Mouse (Mus musculus) kidney, postnatal 25 days (tissue): ENCODE results near the gene Ank3.
A peak's percentile ranks its signal among the peaks of the same experiment; 100 is the strongest.

Source experiments
- DNase-seq, 2 experiments: peaks; one replicate each; pipeline ENCODE4 v3.0.0; 2021; ENCODE audit warnings: mixed read lengths in 2 of 2

Gene Ank3

GRCm38 (mm10) chr10:69575451-69575850, 176.9 kb downstream of the Ank3 start:
- DNase-seq = no peak

DNA sequence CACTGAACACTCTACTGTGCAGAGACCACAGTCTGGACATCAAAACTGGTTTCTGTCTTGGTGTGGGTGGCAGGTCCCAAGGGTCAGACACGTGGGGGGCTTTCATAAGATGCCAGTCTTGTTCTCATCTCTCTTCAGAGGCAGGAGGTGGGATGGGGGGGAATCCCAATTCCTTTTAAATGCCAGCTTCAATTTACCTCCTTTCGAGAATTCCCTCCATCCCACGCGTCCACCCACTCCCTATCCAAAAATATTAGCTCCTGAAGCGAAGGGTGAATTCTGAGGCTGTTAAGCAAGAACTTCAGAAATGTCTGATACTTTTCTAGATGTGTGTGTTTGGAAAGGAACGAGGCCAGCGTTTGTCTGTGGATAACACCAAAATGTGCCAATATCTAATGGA, 177.7 kb downstream of the Ank3 start:
- no peak for DNase-seq

GRCm38 (mm10) chr10:69577061-69577728, 178.6 kb downstream of the Ank3 start:
- DNase-seq = no peak

- no peak for DNase-seq
These were observed 179.1 kb downstream of the Ank3 start for GRCm38 (mm10) chr10:69577729-69578061.

DNA sequence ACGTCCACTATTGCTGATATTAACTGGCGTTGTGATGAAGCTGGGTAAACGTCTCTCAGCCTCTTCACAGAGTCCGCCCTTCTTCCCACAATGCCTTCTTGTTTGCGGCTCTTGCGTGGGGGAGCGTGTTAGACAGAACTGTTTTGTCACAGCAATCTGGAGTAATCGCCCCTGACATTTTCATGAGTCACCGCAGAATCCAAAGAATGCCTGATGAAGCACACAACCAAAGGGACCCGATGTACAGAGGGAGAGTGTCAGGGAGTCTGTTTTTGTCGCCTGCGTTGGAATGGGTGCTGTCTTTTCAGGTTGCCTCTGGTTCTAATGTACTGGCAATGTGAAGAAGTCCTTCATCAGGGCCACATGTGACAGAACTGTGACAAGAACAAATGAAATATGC, 181.0 kb downstream of the Ank3 start:
- DNase-seq = no peak

GRCm38 (mm10) chr10:69581525-69581924, 183.0 kb downstream of the Ank3 start:
- DNase-seq = no peak

DNA sequence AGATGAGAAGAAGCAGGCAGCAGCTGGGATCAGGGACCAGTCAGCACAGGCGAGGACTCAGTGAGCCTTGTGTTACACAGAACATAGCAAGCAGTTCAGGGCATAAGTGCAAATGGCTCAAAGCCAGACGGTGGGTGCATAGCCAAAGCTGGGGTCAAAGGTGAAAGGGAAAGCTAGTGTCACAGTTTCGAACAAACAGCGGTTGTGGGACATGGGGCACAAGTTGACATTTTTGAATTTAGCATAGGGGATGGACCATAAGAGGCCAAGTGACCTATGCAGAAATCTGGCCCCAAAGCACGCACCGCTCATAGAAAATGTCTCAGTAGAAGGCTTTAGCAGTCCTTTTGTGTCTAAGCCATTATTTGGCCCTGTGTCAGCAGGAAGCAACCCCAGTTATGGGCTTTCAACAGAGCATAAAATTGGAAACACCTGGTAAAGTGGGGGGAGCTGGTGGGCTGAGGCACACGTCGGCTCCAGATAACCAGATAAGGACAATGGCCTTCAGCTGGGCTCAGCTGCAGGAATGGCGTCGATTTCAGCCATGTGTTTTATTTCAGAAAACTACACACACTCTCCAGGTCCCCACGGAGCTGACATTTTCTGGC, 185.4 kb downstream of the Ank3 start:
- peak; percentile 71 to 76 for DNase-seq

DNA sequence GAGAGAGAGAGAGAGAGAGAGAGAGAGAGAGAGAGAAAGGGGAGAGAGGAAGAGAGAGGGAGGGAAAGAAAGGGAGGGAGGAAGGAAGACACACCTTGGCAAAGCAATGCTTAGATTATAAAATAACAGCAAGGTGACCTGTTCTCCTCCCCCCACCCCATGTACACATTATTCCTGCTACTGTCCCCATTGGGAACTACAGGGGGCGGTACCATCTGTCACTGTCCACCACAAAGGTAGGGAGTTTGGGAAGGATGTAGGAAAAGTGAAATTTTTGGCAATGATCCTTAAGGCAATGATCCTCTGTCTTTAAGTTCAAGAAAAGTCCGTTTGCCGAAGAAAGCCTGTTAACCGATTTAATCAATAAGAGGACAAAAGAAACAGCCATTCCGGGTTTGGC, 186.0 kb downstream of the Ank3 start:
- no peak for DNase-seq

DNA sequence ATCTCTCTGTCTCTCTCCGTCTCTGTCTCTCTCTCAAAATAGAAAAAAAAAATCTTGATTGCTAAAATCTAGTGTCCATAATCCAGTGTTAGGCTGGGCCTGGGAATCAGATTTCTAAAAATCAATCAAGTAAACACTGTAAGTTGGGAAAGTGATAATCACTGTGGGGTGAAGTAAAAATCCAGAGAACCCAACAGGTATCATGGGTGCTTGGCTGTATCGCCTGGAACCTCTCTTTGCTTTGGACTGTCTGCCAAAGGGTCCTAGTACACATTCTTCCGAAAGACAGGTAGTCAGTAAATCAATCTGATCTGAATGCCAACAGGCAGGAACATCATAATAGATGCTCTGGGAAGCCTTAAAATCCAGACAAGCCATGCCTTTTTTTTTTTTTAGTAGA, 186.7 kb downstream of the Ank3 start:
- no peak for DNase-seq

GRCm38 (mm10) chr10:69594186-69595131, 195.9 kb downstream of the Ank3 start:
- peak; percentile 71 to 73 for DNase-seq

DNA sequence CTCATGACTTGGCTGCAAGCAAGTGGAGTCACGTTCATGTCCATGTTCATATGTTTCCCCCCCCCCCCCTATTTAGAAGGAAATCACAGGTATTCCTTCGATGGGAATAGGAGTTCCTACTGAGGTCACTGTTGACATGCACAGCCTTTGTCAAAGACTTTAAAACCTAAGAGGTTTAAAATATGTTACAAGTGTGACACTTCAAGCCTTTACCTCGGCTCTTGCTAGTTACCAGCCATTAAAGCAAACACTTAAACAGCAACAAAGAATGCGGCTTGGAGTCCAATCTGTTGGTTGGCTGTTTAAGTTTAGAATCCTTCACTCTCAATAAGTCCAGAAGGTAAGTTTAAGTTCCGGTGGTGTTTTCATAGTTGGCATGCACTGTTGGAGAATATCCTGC, 196.9 kb downstream of the Ank3 start:
- DNase-seq = no peak

DNA sequence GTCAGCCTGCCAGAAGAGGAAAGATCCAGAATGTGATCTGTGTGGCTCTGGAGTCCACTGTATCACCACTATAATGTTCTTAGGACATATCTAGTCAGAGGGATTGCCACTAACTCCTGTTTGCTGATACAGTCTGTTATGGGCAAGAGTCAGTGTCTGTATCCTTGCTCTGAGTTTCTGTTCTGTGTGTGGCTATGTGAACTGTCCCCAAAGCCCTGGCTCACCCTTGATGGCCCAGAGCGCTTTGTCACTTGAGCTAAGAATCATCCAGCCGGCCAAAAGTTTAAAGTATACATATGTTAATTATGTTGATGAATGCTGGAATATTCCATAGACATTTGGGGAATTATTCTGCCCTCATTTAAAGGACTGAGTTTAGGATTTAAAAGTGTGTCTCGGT, 202.9 kb downstream of the Ank3 start:
- DNase-seq = peak in 1 of 2 experiments; percentile 4

GRCm38 (mm10) chr10:69602711-69603110, 204.1 kb downstream of the Ank3 start:
- peak in 1 of 2 experiments; percentile 6 for DNase-seq

GRCm38 (mm10) chr10:69604609-69605008, 206.0 kb downstream of the Ank3 start:
- peak in 1 of 2 experiments; percentile 2 for DNase-seq

DNA sequence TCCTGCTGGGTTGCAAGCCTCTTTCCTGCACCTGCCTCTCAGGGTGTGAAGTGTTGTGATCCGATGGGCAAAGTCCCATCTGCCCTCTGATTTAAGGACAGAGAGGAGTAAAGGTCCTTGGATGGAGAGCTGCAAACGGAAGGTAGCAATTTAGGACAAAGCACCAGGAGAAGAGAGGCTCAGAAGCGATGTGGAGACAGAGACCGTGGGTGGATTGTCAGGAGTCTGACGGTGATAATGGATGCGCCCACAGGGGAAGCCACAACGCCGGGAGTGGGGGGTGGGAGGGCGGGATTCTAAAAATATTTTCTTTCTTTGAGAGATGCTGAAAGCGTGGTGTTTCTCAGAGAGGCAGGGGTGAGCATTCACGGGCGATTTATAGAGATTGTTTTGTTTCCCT, 206.6 kb downstream of the Ank3 start:
- DNase-seq = peak in 1 of 2 experiments; percentile 15

- peak; percentile 15 to 17 for DNase-seq
These were observed 209.1 kb downstream of the Ank3 start for GRCm38 (mm10) chr10:69607611-69608119.

DNA sequence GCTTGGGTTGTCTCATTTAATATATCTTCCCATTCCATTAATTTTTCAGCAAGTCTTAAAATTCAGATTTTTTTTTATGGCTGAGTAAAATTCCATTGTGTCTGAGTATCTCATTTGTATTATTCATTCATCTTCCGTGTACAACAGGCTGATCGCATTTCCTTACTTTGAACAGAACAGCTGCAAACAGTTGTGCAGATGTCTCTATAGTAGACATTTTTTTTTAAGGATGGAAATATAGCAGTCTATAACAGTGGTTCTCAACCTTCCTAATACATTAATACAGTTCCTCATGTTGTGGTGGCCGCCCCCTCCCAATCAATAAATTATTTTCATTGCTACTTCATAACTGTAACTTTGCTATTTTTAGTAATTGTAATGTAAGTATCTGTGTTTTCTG, 212.7 kb downstream of the Ank3 start:
- no peak for DNase-seq

DNA sequence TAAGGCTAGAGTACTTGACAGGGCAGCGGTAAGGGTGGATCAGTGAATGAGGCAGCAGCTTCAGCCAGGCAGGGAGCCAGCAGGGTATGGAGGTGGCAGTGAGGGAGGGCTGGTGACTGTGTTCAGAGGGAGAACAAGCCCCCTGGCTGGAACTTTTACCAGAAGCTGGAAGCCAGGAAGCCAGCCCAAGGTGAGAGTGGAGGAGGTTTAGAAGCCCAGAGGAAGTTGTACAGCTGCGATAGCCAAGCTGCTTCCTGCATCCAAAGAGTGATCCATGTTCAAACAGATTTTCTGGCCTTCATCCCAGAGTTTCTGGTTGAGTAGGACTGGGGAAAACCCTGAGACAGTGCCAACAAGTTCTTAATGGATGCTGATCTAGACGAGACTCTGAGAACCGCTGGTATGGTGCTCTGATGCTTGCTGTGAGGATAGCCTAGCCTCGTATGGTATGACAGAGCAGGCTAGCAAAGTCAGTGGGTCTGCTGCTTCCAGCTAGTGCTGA, 213.3 kb downstream of the Ank3 start:
- peak; percentile 60 to 71 for DNase-seq

GRCm38 (mm10) chr10:69616953-69617352, 218.4 kb downstream of the Ank3 start:
- no peak for DNase-seq

DNA sequence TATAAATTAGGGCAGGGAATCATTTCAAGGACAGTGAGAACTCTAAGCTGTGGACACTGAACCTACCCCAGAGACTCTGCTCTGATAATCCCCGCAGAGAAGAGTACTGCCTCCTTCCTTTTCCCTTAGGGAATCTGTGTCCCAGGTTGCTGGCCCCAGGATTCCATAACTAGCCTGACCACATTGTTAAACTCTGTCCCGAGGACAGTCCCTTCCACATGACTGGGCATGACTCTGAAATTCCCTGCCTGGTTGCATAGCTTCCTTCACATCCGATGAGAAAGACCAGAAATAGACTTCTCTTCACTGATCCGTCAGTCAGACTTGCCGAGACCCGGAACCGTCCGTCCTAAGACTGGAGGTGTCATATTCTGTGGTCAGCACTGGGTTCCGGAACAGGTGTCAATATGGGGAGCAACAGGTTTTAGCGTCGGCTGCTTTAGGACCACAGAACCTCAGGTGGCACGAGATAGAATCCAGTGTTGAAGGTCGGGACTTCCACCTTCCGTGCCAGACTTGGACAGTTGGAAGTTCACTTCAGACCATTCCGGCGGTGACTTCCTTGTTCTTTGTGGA, 219.1 kb downstream of the Ank3 start:
- DNase-seq = peak; percentile 14 to 64

DNA sequence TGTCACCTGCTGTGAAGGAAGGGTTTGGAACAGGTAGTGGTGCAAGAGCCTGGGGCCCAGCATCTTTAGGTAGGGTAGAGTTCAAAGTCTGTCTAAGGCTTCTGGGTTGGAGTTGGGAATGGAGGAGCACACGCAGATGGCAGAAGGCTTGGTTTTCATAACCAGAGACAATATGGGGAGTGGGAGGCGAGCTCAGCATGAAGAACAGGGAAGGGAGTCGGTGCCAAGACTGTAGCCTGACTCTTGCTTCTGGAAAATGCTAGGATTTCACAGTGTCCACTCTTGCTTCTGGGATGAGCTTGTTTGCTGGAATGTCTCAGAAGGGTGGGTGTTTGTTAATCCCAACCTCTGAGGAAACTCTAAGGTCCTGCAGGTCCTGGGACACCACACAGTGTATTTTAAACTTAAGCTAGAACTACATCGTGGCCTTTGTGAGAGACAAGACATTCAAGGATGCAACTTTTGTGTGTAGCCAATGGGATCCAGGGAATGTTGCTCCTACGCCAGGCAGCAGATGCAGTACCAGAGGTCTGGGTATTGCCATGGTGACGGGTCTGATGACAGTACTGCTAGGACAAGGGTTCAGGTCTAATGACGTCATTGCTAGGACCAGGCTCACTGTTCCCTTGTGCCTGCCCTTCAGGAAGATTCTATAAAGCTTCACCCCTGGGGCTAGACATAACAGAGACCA, 222.3 kb downstream of the Ank3 start:
- no peak for DNase-seq

- DNase-seq = no peak
These were observed 229.2 kb downstream of the Ank3 start for GRCm38 (mm10) chr10:69627767-69628166.
